Mouse (Mus musculus) G1E (cell line): ENCODE measurements around the gene Nsf. TPM values are rescaled to one million over a fixed set of nuclear protein-coding genes. Genes with fewer than 3 reads are reported as not detected.

Experiments used
- ATAC-seq: 2 replicates; pipeline ENCODE4 v1.8.0; 2016; ENCODE audit warnings: mild to moderate bottlenecking; ENCODE audit not compliant: insufficient number of reproducible peaks, poor library complexity, low FRiP score, severe bottlenecking; ENCODE audit errors: extremely low read depth
- DNase-seq: peaks from one replicate; pipeline ENCODE4 v3.0.0; 2012; ENCODE audit warnings: low spot score
- H3K27me3 ChIP-seq: 2 replicates; pipeline ENCODE4 v1.6.1; 2012; ENCODE audit warnings: mild to moderate bottlenecking, low read length, inconsistent platforms; ENCODE audit not compliant: insufficient read depth
- H3K36me3 ChIP-seq: replicated peaks from 2 replicates; pipeline ENCODE3; 2012; ENCODE audit warnings: mild to moderate bottlenecking, inconsistent platforms
- H3K4me1 ChIP-seq: 2 replicates; pipeline ENCODE4 v1.6.1; 2012; ENCODE audit warnings: low read depth, low read length, inconsistent platforms, mixed read lengths; ENCODE audit not compliant: insufficient read depth
- H3K4me3 ChIP-seq: 2 replicates; pipeline ENCODE4 v1.5.1; 2012; ENCODE audit warnings: low read depth, mild to moderate bottlenecking, inconsistent platforms, low read length, moderate library complexity, mixed read lengths
- H3K9me3 ChIP-seq: replicated peaks from 2 replicates; pipeline ENCODE4 v1.6.1; 2012; ENCODE audit warnings: inconsistent platforms
- CTCF ChIP-seq: IDR thresholded peaks from 2 replicates; pipeline ENCODE4 v1.5.1; 2012; ENCODE audit warnings: low read depth, low read length, inconsistent platforms, mixed read lengths
- GATA1 ChIP-seq: IDR thresholded peaks from 2 replicates; pipeline ENCODE4 v1.6.1; 2012; ENCODE audit warnings: borderline replicate concordance, low read length, inconsistent platforms, mixed read lengths
- GATA2 ChIP-seq: IDR thresholded peaks from 2 replicates; pipeline ENCODE4 v1.6.1; 2012; ENCODE audit warnings: low read depth, low read length, inconsistent platforms, borderline replicate concordance
- POLR2AphosphoS5 ChIP-seq: IDR thresholded peaks from 2 replicates; pipeline ENCODE4 v1.6.1; 2012; ENCODE audit warnings: low read depth, low read length, inconsistent platforms; ENCODE audit not compliant: insufficient replicate concordance
- TAL1 ChIP-seq: conservative IDR thresholded peaks from 2 replicates; pipeline ENCODE4 v1.6.1; 2012; ENCODE audit warnings: low read depth, low read length, inconsistent platforms, mixed read lengths
- polyA plus RNA-seq: library from polyadenylated mRNA; stranded (reverse); fragments of >175 nt; gene quantifications from 2 replicates; pipeline ENCODE4 v1.2.3, GENCODE M21; 2012
- total RNA-seq, 2 experiments: library from RNA; stranded (forward) in 1 of 2; stranded (reverse) in 1 of 2; fragments of 200-1000 nt in 1 of 2; fragments of >200 nt in 1 of 2; fragmentation: Nextera tagmentation in 1 of 2; gene quantifications; 2 replicates each; pipeline ENCODE4 v1.2.3; 2014 to 2017

Nsf gene
- total and polyA plus RNA-seq, 3 experiments, result 4.1 to 49.6 (median 47.3) TPM

GRCm38 (mm10) chr11:103970876-103971275, 17.0 kb upstream of the Nsf start:
- Histone ChIP-seq H3K4me1 (peaks cover 7% of the 10 kb centered on the region), H3K9me3 (no peaks in the 10 kb centered on the region), H3K4me3 (no peak overlapping the region), H3K27me3 (no peaks in the 10 kb centered on the region), H3K36me3 (peaks cover 68% of the 10 kb centered on the region)
- no peak for DNase-seq
- TF ChIP-seq GATA1 (no peak), GATA2 (no peak), POLR2AphosphoS5 (no peak), CTCF (no peak), TAL1 (no peak)
- no peak for ATAC-seq

- no peak for DNase-seq
- H3K4me3 ChIP-seq, result no peak overlapping the region
- H3K27me3 ChIP-seq, result no peaks in the 10 kb centered on the region
- H3K4me1 ChIP-seq, result peaks cover 14% of the 10 kb centered on the region
- ATAC-seq, result no peak
- no peaks in the 10 kb centered on the region for H3K9me3 ChIP-seq
- peaks cover 55% of the 10 kb centered on the region for H3K36me3 ChIP-seq
- TF ChIP-seq GATA2 (no peak), CTCF (no peak), TAL1 (no peak), POLR2AphosphoS5 (no peak), GATA1 (no peak)
These were observed 15.4 kb upstream of the Nsf start for GRCm38 (mm10) chr11:103969278-103969677.

- Histone ChIP-seq H3K27me3 (no peaks in the 10 kb centered on the region), H3K36me3 (peaks cover 34% of the 10 kb centered on the region), H3K4me3 (peak overlapping the region; percentile 92), H3K9me3 (no peaks in the 10 kb centered on the region), H3K4me1 (peaks cover 14% of the 10 kb centered on the region)
- ATAC-seq (no peak), DNase-seq (peak; percentile 19)
- TF ChIP-seq GATA2 (no peak), TAL1 (no peak), POLR2AphosphoS5 (no peak), CTCF (no peak), GATA1 (no peak)
These were observed 13.4 kb upstream of the Nsf start for GRCm38 (mm10) chr11:103967106-103967735.

- H3K9me3 ChIP-seq, result no peaks in the 10 kb centered on the region
- ATAC-seq (no peak), DNase-seq (no peak)
- no peak overlapping the region for H3K4me3 ChIP-seq
- peaks cover 18% of the 10 kb centered on the region for H3K27me3 ChIP-seq
- peaks cover 5% of the 10 kb centered on the region for H3K36me3 ChIP-seq
- H3K4me1 ChIP-seq, result peaks cover 24% of the 10 kb centered on the region
- TF ChIP-seq CTCF (no peak), POLR2AphosphoS5 (no peak), GATA1 (no peak), TAL1 (no peak), GATA2 (no peak)
These were observed 3.0 kb upstream of the Nsf start for GRCm38 (mm10) chr11:103956866-103957265.

GRCm38 (mm10) chr11:103953032-103953895, 592 bp downstream of the Nsf start:
- TF ChIP-seq GATA2 (no peak), CTCF (no peak), GATA1 (no peak), TAL1 (no peak), POLR2AphosphoS5 (no peak)
- peak; percentile 35 for ATAC-seq
- Histone ChIP-seq H3K36me3 (peaks cover 28% of the 10 kb centered on the region), H3K9me3 (no peaks in the 10 kb centered on the region), H3K4me1 (peaks cover 34% of the 10 kb centered on the region), H3K4me3 (peak overlapping the region; percentile 78), H3K27me3 (peaks cover 3% of the 10 kb centered on the region; the same call in 1 of the 2 replicates)
- peak; percentile 20 for DNase-seq

- Histone ChIP-seq H3K4me1 (peaks cover 34% of the 10 kb centered on the region), H3K4me3 (peak overlapping the region; percentile 78; the same call in 1 of the 2 replicates)
These were observed 1.2 kb downstream of the Nsf start for GRCm38 (mm10) chr11:103952635-103953031.

More at GRCm38 (mm10) chr11:103952635-103953031, 1.2 kb downstream of the Nsf start:
- no peaks in the 10 kb centered on the region for H3K27me3 ChIP-seq
- no peak for TF ChIP-seq GATA2
- TF ChIP-seq GATA1, result no peak
- TF ChIP-seq TAL1, result no peak
- no peak for TF ChIP-seq CTCF
- TF ChIP-seq POLR2AphosphoS5, result no peak
- DNase-seq, result no peak
- H3K36me3 ChIP-seq, result peaks cover 28% of the 10 kb centered on the region
- H3K9me3 ChIP-seq, result no peaks in the 10 kb centered on the region
- ATAC-seq, result no peak
